Mouse (Mus musculus) frontal cortex, postnatal 25 days (tissue): ENCODE results near the gene Itgax.

Experiments
- DNase-seq, 2 experiments: peaks; one replicate each; pipeline ENCODE4 v3.0.0; 2022; ENCODE audit warnings: low spot score in 2 of 2

Itgax gene

GRCm38 (mm10) chr7:128128741-128129720 is at the start of gene Itgax:
TSS of gene Itgax (plus strand) at chr7:128129547.
- DNase-seq: no peak

DNA sequence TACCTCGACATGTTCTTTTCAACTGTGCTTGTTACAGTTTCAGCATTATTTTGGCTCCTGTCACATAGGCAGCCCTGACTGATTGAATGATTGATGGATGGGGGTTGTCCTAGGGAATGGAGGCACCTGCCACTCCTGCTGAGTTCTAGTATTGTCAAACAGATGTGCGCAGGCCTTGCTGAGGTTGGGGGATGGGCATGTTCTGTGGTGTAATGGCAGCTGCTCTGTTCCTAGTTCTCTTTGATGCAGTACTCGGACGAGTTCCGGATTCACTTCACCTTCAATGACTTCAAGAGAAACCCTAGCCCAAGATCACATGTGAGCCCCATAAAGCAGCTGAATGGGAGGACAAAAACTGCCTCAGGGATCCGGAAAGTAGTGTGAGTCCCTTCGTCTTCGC is 49.3 kb upstream of the Itgax start:
- DNase-seq: no peak

DNA sequence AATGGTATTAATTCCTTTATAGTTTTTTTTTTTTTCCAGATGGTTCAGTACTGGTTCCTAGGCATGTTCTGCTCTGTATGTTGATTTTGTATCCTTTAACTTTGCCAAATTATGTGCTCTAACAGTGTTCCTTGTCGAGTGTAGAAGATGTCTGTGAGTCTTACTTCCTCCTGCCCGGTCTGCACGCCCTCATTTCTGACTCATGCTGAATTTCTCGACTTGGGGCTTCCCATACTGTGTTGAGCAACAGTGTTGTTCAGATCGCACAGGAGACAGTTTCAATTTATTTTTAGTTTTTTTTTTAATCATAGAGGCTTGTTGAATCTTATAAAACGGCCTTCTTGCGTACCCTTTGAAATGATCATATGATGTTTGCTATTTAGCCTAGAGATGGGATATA is 40.2 kb upstream of the Itgax start:
- no peak for DNase-seq

DNA sequence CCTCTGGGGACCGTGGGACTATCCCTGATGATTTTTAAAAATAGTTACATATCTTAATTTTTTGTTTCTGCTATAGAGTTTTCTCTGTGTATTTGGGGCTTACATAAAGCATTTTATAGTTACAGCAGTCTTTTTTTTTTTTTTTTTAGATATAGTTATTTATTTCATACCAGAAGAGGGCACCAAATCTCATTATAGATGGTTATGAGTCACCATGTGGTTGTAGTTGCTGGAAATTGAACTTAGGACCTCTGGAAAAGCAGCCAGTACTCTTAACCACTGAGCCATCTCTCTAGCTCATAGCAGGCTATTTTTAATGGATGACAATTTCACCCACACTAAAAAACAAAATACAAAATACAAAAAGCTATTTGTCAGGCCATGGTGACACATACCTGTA is 31.2 kb upstream of the Itgax start:
- DNase-seq: no peak

- no peak for DNase-seq
Measured at GRCm38 (mm10) chr7:128100742-128101357, 28.5 kb upstream of the Itgax start.

- DNase-seq: no peak
Measured at GRCm38 (mm10) chr7:128105246-128105645, 24.1 kb upstream of the Itgax start.

DNA sequence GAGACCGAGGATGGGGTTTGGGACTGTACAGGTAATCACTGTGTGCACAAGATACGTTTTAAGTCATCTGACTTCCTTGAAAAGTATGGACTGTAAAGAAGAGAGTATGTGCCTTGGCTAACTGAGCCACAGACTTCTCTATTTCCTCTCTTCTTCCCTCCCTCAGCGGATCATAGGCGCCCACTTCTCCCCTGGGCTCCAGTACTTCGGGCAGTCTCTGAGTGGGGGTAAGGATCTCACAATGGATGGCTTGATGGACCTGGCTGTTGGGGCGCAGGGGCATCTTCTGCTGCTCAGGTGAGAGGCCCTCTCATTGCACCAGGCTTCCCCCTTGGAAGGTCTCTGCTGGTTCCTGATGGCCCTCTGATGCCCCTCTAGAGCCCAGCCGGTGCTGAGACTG is 21.9 kb upstream of the Itgax start:
- no peak for DNase-seq

- DNase-seq: no peak
Measured at GRCm38 (mm10) chr7:128110314-128110713, 19.0 kb upstream of the Itgax start.

DNA sequence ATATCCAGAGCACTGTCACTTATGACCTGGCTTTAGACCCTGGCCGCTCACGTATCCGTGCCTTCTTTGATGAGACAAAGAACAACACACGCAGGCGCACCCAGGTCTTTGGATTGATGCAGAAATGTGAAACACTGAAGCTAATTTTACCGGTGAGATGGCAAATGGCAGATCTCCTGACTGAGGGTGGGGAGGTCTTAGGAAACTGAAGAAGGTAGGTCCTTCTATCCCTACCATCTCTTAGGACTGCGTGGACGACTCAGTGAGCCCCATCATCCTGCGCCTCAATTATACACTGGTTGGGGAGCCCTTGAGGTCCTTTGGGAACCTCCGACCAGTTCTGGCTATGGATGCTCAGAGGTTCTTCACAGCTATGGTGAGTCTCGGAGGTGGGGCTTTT is 17.2 kb upstream of the Itgax start:
- no peak for DNase-seq

GRCm38 (mm10) chr7:128114371-128115105 is 14.8 kb upstream of the Itgax start:
- DNase-seq: no peak

GRCm38 (mm10) chr7:128115211-128115958 is 14.0 kb upstream of the Itgax start:
- no peak for DNase-seq

- no peak for DNase-seq
Measured at GRCm38 (mm10) chr7:128116396-128116795, 13.0 kb upstream of the Itgax start.

- no peak for DNase-seq
Measured at GRCm38 (mm10) chr7:128119726-128120490, 9.4 kb upstream of the Itgax start.

DNA sequence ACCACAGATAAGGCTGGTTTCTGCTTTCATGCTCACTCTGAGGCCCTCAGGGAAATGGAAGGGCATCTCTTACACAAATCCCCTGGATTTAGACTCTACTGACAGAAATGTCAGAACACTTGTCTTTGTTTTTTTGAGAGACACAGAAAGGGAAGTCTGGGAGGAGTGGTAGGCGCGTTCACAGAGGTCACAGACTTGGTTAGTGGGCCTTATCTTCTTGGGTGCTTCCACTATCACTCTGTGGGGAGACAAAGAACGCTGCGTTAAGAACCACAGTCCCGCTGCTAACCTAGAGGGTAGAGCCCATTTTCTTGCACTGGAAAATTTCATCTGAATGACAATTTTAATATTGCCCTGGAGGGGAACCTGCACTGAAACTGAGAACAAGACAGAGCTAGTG is 2.8 kb downstream of the Itgax start:
- no peak for DNase-seq

DNA sequence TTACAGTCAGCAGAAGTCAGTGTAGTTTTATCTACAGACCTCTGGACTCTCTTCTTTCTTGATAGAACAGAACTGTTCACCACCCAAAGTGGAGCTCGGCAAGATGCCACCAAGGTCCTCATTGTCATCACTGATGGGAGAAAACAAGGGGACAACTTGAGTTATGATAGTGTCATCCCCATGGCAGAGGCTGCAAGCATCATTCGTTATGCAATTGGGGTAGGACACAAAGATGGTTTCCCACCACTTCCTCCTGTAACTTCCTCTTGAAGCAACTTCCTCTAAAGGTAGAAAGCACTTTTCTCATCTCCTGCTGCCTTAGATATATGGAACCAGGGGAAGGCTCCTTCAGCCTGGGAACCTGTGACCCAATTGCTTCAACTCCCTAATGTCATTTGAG is 4.2 kb downstream of the Itgax start:
- no peak for DNase-seq

GRCm38 (mm10) chr7:128136927-128137326 is 7.6 kb downstream of the Itgax start:
- DNase-seq: no peak

DNA sequence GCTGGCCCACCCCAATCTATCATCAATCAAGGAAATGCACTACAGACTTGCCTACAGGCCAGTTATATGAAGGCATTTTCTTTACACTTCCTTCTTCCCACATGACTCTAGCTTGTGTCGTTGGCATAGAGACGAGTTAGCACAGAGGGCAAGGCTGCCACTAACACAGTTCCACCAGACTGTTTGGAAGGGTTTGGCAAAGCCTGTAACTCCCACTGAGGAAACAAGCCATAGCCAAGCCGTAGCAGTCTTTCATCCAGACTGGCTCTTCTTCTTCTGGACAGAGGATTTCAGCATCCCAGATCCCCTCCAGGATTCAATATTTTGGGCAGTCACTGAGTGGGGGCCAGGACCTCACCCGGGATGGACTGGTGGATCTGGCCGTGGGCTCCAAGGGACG is 10.3 kb downstream of the Itgax start:
- no peak for DNase-seq

- no peak for DNase-seq
Measured at GRCm38 (mm10) chr7:128150970-128151369, 21.6 kb downstream of the Itgax start.

GRCm38 (mm10) chr7:128154076-128154475 is 24.7 kb downstream of the Itgax start, which contains the start of gene Itgad:
TSS of gene Itgad (plus strand) at chr7:128154376.
- no peak for DNase-seq

GRCm38 (mm10) chr7:128154924-128155323 is 25.6 kb downstream of the Itgax start:
- DNase-seq: no peak
